Mouse (Mus musculus): ENCODE measurements around the gene Btbd11. TPM values are rescaled to one million over a fixed set of nuclear protein-coding genes. Genes with fewer than 3 reads are reported as not detected.
A peak's percentile ranks its signal among the peaks of the same experiment; 100 is the strongest.

Gene Btbd11
- total and polyA plus RNA-seq, 3 experiments = 10.1 to 18.5 (median 15.4) TPM

GRCm38 (mm10) chr10:85544991-85545390, 158.4 kb downstream of the Btbd11 start:
- no peak for DNase-seq (ENCODE audit: extremely low read depth)
- no peaks in the 10 kb centered on the region for H3K79me2 ChIP-seq (replicated peaks; ENCODE audit: control insufficient read depth, extremely low read depth, insufficient read depth, poor library complexity, severe bottlenecking)
- H3K9ac ChIP-seq (ENCODE audit: insufficient read depth, low read depth) = no peak overlapping the region
- dilution Hi-C loops (cut with MboI; ENCODE audit: extremely low pct_ligation_motif_present, extremely low pct_unique_long_range_greater_than_20kb, low sequenced_read_pairs) = no loop called here
- peaks cover 2 to 10% of the 10 kb centered on the region in 2 experiments; a peak in 2 of 4 replicates for H3K4me1 ChIP-seq (ENCODE audit: control insufficient read depth in 1 of 2, insufficient read depth in 2 of 2)
- in situ Hi-C loops (cut with MboI; ENCODE audit: low pct_ligation_motif_present, low pct_unique_long_range_greater_than_20kb, low sequenced_read_pairs) = no loop called here
- H3K27me3 ChIP-seq (replicated peaks) = no peaks in the 10 kb centered on the region
- H3K36me3 ChIP-seq (replicated peaks in 1 of 2; ENCODE audit: control insufficient read depth in 1 of 2, insufficient read depth in 1 of 2, low read length in 1 of 2) = peaks cover 0 to 60% of the 10 kb centered on the region in 2 experiments
- TF ChIP-seq ZNF384 (IDR thresholded peaks at IDR 0.05; ENCODE audit: low read depth, low read length) = no peak
- no peak for TF ChIP-seq ELF1 (IDR thresholded peaks at IDR 0.05; ENCODE audit: low read depth, low read length)
- no peak for TF ChIP-seq POLR2AphosphoS2 (IDR thresholded peaks at IDR 0.05; ENCODE audit: low read depth, low read length)
- no peak for TF ChIP-seq ETS1 (conservative IDR thresholded peaks at IDR 0.05; ENCODE audit: low read depth, low read length)
- no peak for TF ChIP-seq BHLHE40 (IDR thresholded peaks at IDR 0.05; ENCODE audit: low read depth, low read length)
- no peak for TF ChIP-seq ZC3H11A (IDR thresholded peaks at IDR 0.05; ENCODE audit: low read depth, low read length)
- TF ChIP-seq JUND (conservative IDR thresholded peaks at IDR 0.05; ENCODE audit: low read depth, low read length) = no peak
- no peak for TF ChIP-seq POLR2A (IDR thresholded peaks at IDR 0.05; ENCODE audit: low read depth, low read length)
- TF ChIP-seq USF1 (IDR thresholded peaks at IDR 0.05; ENCODE audit: low read depth, low read length) = no peak
- TF ChIP-seq USF2 (conservative IDR thresholded peaks at IDR 0.05; ENCODE audit: low read depth, low read length) = no peak
- TF ChIP-seq PAX5 (IDR thresholded peaks at IDR 0.05; ENCODE audit: low read length) = no peak
- TF ChIP-seq MEF2A (IDR thresholded peaks at IDR 0.05; ENCODE audit: borderline replicate concordance, low read depth, low read length) = no peak
- TF ChIP-seq MAFK (IDR thresholded peaks at IDR 0.05; ENCODE audit: insufficient replicate concordance, low read length) = no peak
- TF ChIP-seq IRF4 (IDR thresholded peaks at IDR 0.05; ENCODE audit: low read depth, low read length) = no peak
- no peak for TF ChIP-seq UBTF (IDR thresholded peaks at IDR 0.05; ENCODE audit: low read depth, low read length)
- TF ChIP-seq ZKSCAN1 (IDR thresholded peaks at IDR 0.05; ENCODE audit: borderline replicate concordance, low read depth, low read length) = no peak
- no peaks in the 10 kb centered on the region for H3K9me3 ChIP-seq (replicated peaks; ENCODE audit: low read length)
- no peak overlapping the region for H3K4me2 ChIP-seq (ENCODE audit: insufficient read depth, low read depth, poor library complexity, severe bottlenecking)
- H3K4me3 ChIP-seq (replicated peaks in 1 of 3; ENCODE audit: low read depth in 2 of 3, low read length in 2 of 3, poor library complexity in 1 of 3) = no peak overlapping the region
- no peak overlapping the region for H3K27ac ChIP-seq (ENCODE audit: insufficient read depth, low read depth)

GRCm38 (mm10) chr10:85555193-85555592, 168.6 kb downstream of the Btbd11 start:
- H3K4me3 ChIP-seq (replicated peaks in 1 of 3; ENCODE audit: low read depth in 2 of 3, low read length in 2 of 3, poor library complexity in 1 of 3) = no peak overlapping the region
- in situ Hi-C loops (cut with MboI; ENCODE audit: low pct_ligation_motif_present, low pct_unique_long_range_greater_than_20kb, low sequenced_read_pairs) (no loop called here), dilution Hi-C loops (cut with MboI; ENCODE audit: extremely low pct_ligation_motif_present, extremely low pct_unique_long_range_greater_than_20kb, low sequenced_read_pairs) (no loop called here)
- peak; percentile 18 for DNase-seq (ENCODE audit: extremely low read depth)
- H3K27ac ChIP-seq (ENCODE audit: insufficient read depth, low read depth) = no peak overlapping the region
- H3K36me3 ChIP-seq (replicated peaks in 1 of 2; ENCODE audit: control insufficient read depth in 1 of 2, insufficient read depth in 1 of 2, low read length in 1 of 2) = peaks cover 0 to 41% of the 10 kb centered on the region in 2 experiments
- H3K9ac ChIP-seq (ENCODE audit: insufficient read depth, low read depth) = no peak overlapping the region
- no peak overlapping the region for H3K4me2 ChIP-seq (ENCODE audit: insufficient read depth, low read depth, poor library complexity, severe bottlenecking)
- H3K4me1 ChIP-seq (ENCODE audit: control insufficient read depth in 1 of 2, insufficient read depth in 2 of 2) = no peaks in the 10 kb centered on the region
- H3K9me3 ChIP-seq (replicated peaks; ENCODE audit: low read length) = peaks cover under 1% of the 10 kb centered on the region
- H3K27me3 ChIP-seq (replicated peaks) = no peaks in the 10 kb centered on the region
- TF ChIP-seq CTCF (conservative IDR thresholded peaks at IDR 0.05 in 1 of 2, IDR thresholded peaks at IDR 0.05 in 1 of 2; ENCODE audit: low read depth in 2 of 2, low read length in 2 of 2) (peak; percentile 46 to 52; a peak in 3 of 4 replicates), JUN (IDR thresholded peaks at IDR 0.05; ENCODE audit: insufficient read depth, low read depth, low read length) (no peak), RAD21 (IDR thresholded peaks at IDR 0.05; ENCODE audit: low read depth, low read length) (peak; percentile 34), SMC3 (IDR thresholded peaks at IDR 0.05; ENCODE audit: low read depth, low read length) (peak; percentile 36)
- H3K79me2 ChIP-seq (replicated peaks; ENCODE audit: control insufficient read depth, extremely low read depth, insufficient read depth, poor library complexity, severe bottlenecking) = no peaks in the 10 kb centered on the region

Measured in CH12.LX (cell line).